ENCODE assay signal across 8 mouse cellular contexts in genomic region chr9:123156910-123157361, GRCm38 (mm10). TPM values are rescaled to one million over a fixed set of nuclear protein-coding genes. Genes with fewer than 3 reads are reported as not detected.
DNase-seq lines count a peak whose midpoint lies in the region; ATAC-seq and TF ChIP-seq lines count a peak whose summit lies in the region.

No protein-coding gene starts in this region.

- peaks cover 20% of the 10 kb centered on the region for H3K27me3 ChIP-seq in G1E (ENCODE audit: insufficient read depth, low read length)
- H3K27me3 ChIP-seq in hindbrain, embryonic 15.5 days, result no peaks in the 10 kb centered on the region
- H3K27me3 ChIP-seq in limb, embryonic 11.5 days (ENCODE audit: control insufficient read depth, insufficient read depth, low read length), result no peaks in the 10 kb centered on the region
- H3K27me3 ChIP-seq in midbrain, embryonic 11.5 days (ENCODE audit: control insufficient read depth, insufficient read depth, low read length), result no peaks in the 10 kb centered on the region

- peak; percentile 6 for DNase-seq in G1E (ENCODE audit: low spot score)
- DNase-seq in cerebellum, adult 9-10 months, result peak; percentile 15
- DNase-seq in gastrocnemius, postnatal 14 days, result peak; percentile 87
- peak; percentile 45 for DNase-seq in limb, embryonic 11.5 days (ENCODE audit: low spot score)
- no peak for DNase-seq in midbrain, embryonic 11.5 days (ENCODE audit: low spot score, missing footprints)
- peak; percentile 59 to 70 for DNase-seq in spleen, postnatal 36 days (ENCODE audit: low spot score in 2 of 2)
- DNase-seq in adipocyte (ENCODE audit: low spot score), result no peak

- no peaks in the 10 kb centered on the region for H3K36me3 ChIP-seq in G1E (replicated peaks)
- H3K36me3 ChIP-seq in hindbrain, embryonic 15.5 days, result no peaks in the 10 kb centered on the region
- H3K36me3 ChIP-seq in limb, embryonic 11.5 days (ENCODE audit: control insufficient read depth, insufficient read depth, low read length), result no peaks in the 10 kb centered on the region
- no peaks in the 10 kb centered on the region for H3K36me3 ChIP-seq in midbrain, embryonic 11.5 days (ENCODE audit: control insufficient read depth, insufficient read depth, low read length)

- intact Hi-C loops in gastrocnemius, postnatal 14 days (cut with DNase I; ENCODE audit: low total_unique reads), result loop anchor here (10.0 kb wide), 1 partner anchor 278 kb away; no protein-coding TSS in a partner anchor

- peak overlapping the region; percentile 31 for H3K4me2 ChIP-seq in hindbrain, embryonic 15.5 days
- peak overlapping the region; percentile 13; the same call in 1 of the 2 replicates for H3K4me2 ChIP-seq in limb, embryonic 11.5 days (ENCODE audit: low read depth, severe bottlenecking)
- H3K4me2 ChIP-seq in midbrain, embryonic 11.5 days, result no peak overlapping the region

- no peak for ATAC-seq in G1E (ENCODE audit: extremely low read depth, insufficient number of reproducible peaks, low FRiP score, poor library complexity, severe bottlenecking)
- peak; percentile 73 for ATAC-seq in hindbrain, embryonic 15.5 days (ENCODE audit: low FRiP score, low read depth)
- peak; percentile 76; the same call in 1 of the 2 replicates for ATAC-seq in limb, embryonic 11.5 days (ENCODE audit: insufficient number of reproducible peaks, low FRiP score, low TSS enrichment, low read depth)
- ATAC-seq in midbrain, embryonic 11.5 days (ENCODE audit: low FRiP score), result 0 out of 2 replicates have a peak, but pooled peaks have one; percentile 54

- no peak for TF ChIP-seq CTCF in G1E (IDR thresholded peaks at IDR 0.05; ENCODE audit: low read depth, low read length)

- no peak overlapping the region for H3K4me3 ChIP-seq in G1E (ENCODE audit: low read depth, low read length)
- H3K4me3 ChIP-seq in hindbrain, embryonic 15.5 days, result no peak overlapping the region
- peak overlapping the region; percentile 14; the same call in 1 of the 2 replicates for H3K4me3 ChIP-seq in limb, embryonic 11.5 days (ENCODE audit: low read depth, low read length)
- H3K4me3 ChIP-seq in midbrain, embryonic 11.5 days (ENCODE audit: low read depth, low read length), result no peak overlapping the region

- H3K9me3 ChIP-seq in G1E (replicated peaks), result no peaks in the 10 kb centered on the region
- H3K9me3 ChIP-seq in hindbrain, embryonic 15.5 days, result no peaks in the 10 kb centered on the region
- no peaks in the 10 kb centered on the region for H3K9me3 ChIP-seq in limb, embryonic 11.5 days (ENCODE audit: control insufficient read depth, low read length)
- H3K9me3 ChIP-seq in midbrain, embryonic 11.5 days (ENCODE audit: control insufficient read depth, low read length), result no peaks in the 10 kb centered on the region

- H3K9ac ChIP-seq in hindbrain, embryonic 15.5 days, result no peak overlapping the region
- H3K9ac ChIP-seq in limb, embryonic 11.5 days (ENCODE audit: low read length), result peak overlapping the region; percentile 30; the same call in 1 of the 2 replicates
- no peak overlapping the region for H3K9ac ChIP-seq in midbrain, embryonic 11.5 days (ENCODE audit: low read length)

- H3K4me1 ChIP-seq in G1E (ENCODE audit: insufficient read depth, low read depth, low read length), result peaks cover 14% of the 10 kb centered on the region
- no peaks in the 10 kb centered on the region for H3K4me1 ChIP-seq in hindbrain, embryonic 15.5 days (replicated peaks)
- no peaks in the 10 kb centered on the region for H3K4me1 ChIP-seq in limb, embryonic 11.5 days (ENCODE audit: control insufficient read depth, insufficient read depth, low read length)
- no peaks in the 10 kb centered on the region for H3K4me1 ChIP-seq in midbrain, embryonic 11.5 days (ENCODE audit: control insufficient read depth, insufficient read depth, low read length)

- no peak overlapping the region for H3K27ac ChIP-seq in hindbrain, embryonic 15.5 days (replicated peaks)
- H3K27ac ChIP-seq in limb, embryonic 11.5 days (replicated peaks; ENCODE audit: low read depth, low read length), result no peak overlapping the region
- no peak overlapping the region for H3K27ac ChIP-seq in midbrain, embryonic 11.5 days (ENCODE audit: low read depth, low read length)

- 31% methylated on average over 30 of the region's 30 CpGs for WGBS in hindbrain, embryonic 15.5 days
- WGBS in limb, embryonic 11.5 days, result 25% methylated on average over 30 of the region's 30 CpGs
- WGBS in midbrain, embryonic 11.5 days, result 25% methylated on average over 30 of the region's 30 CpGs

RNA-seq across cellular contexts. Expression of gene Clec3b, which starts 6.2 kb away (rescaled TPM):
- total RNA-seq in G1E (2014; fragmentation: Nextera tagmentation), result not detected in 2 replicates
- total RNA-seq in G1E (2017), result not detected in 2 replicates
- 0.13 TPM in 1 of 2 replicates, not detected in the other for polyA plus RNA-seq in G1E (2012)
- 10 to 100 TPM; 60.6 to 90.2 TPM for total RNA-seq in gastrocnemius, postnatal 14 days (2021)
- 3.2 and 3.6 TPM in 2 replicates for polyA plus RNA-seq in hindbrain, embryonic 15.5 days (2015; fragmentation: Nextera tagmentation; extraction: Ambion mirVana)
- polyA plus RNA-seq in limb, embryonic 11.5 days (2014; fragmentation: Nextera tagmentation; extraction: Ambion mirVana), result not detected in 2 replicates
- polyA plus RNA-seq in midbrain, embryonic 11.5 days (2014; fragmentation: Nextera tagmentation; extraction: Ambion mirVana), result not detected in 2 replicates

RNA-seq across cellular contexts. Expression of gene Exosc7, which starts 43.9 kb away (rescaled TPM):
- total RNA-seq in G1E (2014; fragmentation: Nextera tagmentation) (40.3 and 45.4 TPM in 2 replicates), G1E (2017) (84.5 and 95.8 TPM in 2 replicates)
- 8.7 and 17.8 TPM in 2 replicates for polyA plus RNA-seq in G1E (2012)
- total RNA-seq in gastrocnemius, postnatal 14 days (2021), result 10 to 100 TPM; 18.1 to 20.7 TPM
- polyA plus RNA-seq in hindbrain, embryonic 15.5 days (2015; fragmentation: Nextera tagmentation; extraction: Ambion mirVana), result 78.1 and 79.3 TPM in 2 replicates
- 104 and 109 TPM in 2 replicates for polyA plus RNA-seq in limb, embryonic 11.5 days (2014; fragmentation: Nextera tagmentation; extraction: Ambion mirVana)
- 115 and 129 TPM in 2 replicates for polyA plus RNA-seq in midbrain, embryonic 11.5 days (2014; fragmentation: Nextera tagmentation; extraction: Ambion mirVana)

RNA-seq across cellular contexts. Expression of gene Zdhhc3, which starts 43.9 kb away (rescaled TPM):
- total RNA-seq in G1E (2014; fragmentation: Nextera tagmentation) (55.3 and 55.5 TPM in 2 replicates), G1E (2017) (34.3 and 46.8 TPM in 2 replicates)
- polyA plus RNA-seq in G1E (2012), result 83.3 and 91.1 TPM in 2 replicates
- 10 to 100 TPM; 37.1 to 43.0 TPM for total RNA-seq in gastrocnemius, postnatal 14 days (2021)
- 87.1 and 93.5 TPM in 2 replicates for polyA plus RNA-seq in hindbrain, embryonic 15.5 days (2015; fragmentation: Nextera tagmentation; extraction: Ambion mirVana)
- 47.5 and 51.8 TPM in 2 replicates for polyA plus RNA-seq in limb, embryonic 11.5 days (2014; fragmentation: Nextera tagmentation; extraction: Ambion mirVana)
- polyA plus RNA-seq in midbrain, embryonic 11.5 days (2014; fragmentation: Nextera tagmentation; extraction: Ambion mirVana), result 60.3 and 68.4 TPM in 2 replicates

RNA-seq across cellular contexts. Expression of gene Cdcp1, which starts 58.9 kb away (rescaled TPM):
- total RNA-seq in G1E (2014; fragmentation: Nextera tagmentation) (not detected in 2 replicates), G1E (2017) (0.06 and 0.11 TPM in 2 replicates)
- not detected in 2 replicates for polyA plus RNA-seq in G1E (2012)
- not detected for total RNA-seq in gastrocnemius, postnatal 14 days (2021)
- 0.13 and 0.21 TPM in 2 replicates for polyA plus RNA-seq in hindbrain, embryonic 15.5 days (2015; fragmentation: Nextera tagmentation; extraction: Ambion mirVana)
- 2.5 and 2.7 TPM in 2 replicates for polyA plus RNA-seq in limb, embryonic 11.5 days (2014; fragmentation: Nextera tagmentation; extraction: Ambion mirVana)
- 0.11 and 0.29 TPM in 2 replicates for polyA plus RNA-seq in midbrain, embryonic 11.5 days (2014; fragmentation: Nextera tagmentation; extraction: Ambion mirVana)

Comparison
In these comparisons a context has a peak if more than half of its experiments do, and no peak if none do; other contexts are left out.
1. DNase-seq: peak in G1E (single experiment), cerebellum, adult 9-10 months (single experiment), gastrocnemius, postnatal 14 days (single experiment), limb, embryonic 11.5 days (single experiment) and spleen, postnatal 36 days (2 of 2); none in midbrain, embryonic 11.5 days (single experiment) and adipocyte (single experiment).